Mouse (Mus musculus): ENCODE measurements around the gene Rhbg. TPM values are rescaled to one million over a fixed set of nuclear protein-coding genes. Genes with fewer than 3 reads are reported as not detected.
A peak's percentile ranks its signal among the peaks of the same experiment; 100 is the strongest.

The Rhbg gene
- polyA plus RNA-seq, 1 experiment, result 0.29 TPM

GRCm38 (mm10) chr3:88217679-88218078 lies 36.8 kb downstream of the Rhbg start:
- H3K4me1 ChIP-seq (ENCODE audit: control insufficient read depth, insufficient read depth, insufficient read length), result peaks cover 15% of the 10 kb centered on the region
- no peak overlapping the region for H3K4me3 ChIP-seq (ENCODE audit: extremely low read depth, insufficient read depth, insufficient read length)
- no peaks in the 10 kb centered on the region for H3K36me3 ChIP-seq (ENCODE audit: control insufficient read depth, insufficient read depth, low read length)
- WGBS, result 28% methylated on average over 2 of the region's 2 CpGs
- DNase-seq (ENCODE audit: low read depth in 1 of 2, low spot score in 2 of 2), result no peak
- TF ChIP-seq POLR2A (IDR thresholded peaks at IDR 0.05; ENCODE audit: low read depth, low read length) (no peak), CTCF (IDR thresholded peaks at IDR 0.05; ENCODE audit: extremely low read depth, insufficient read depth, insufficient read length, insufficient replicate concordance) (no peak)
- H3K27me3 ChIP-seq (ENCODE audit: control insufficient read depth, insufficient read depth, low read length), result peaks cover 29% of the 10 kb centered on the region
- H3K27ac ChIP-seq (ENCODE audit: insufficient read depth, low read length), result no peak overlapping the region

- TF ChIP-seq POLR2A (IDR thresholded peaks at IDR 0.05; ENCODE audit: low read depth, low read length) (no peak), CTCF (IDR thresholded peaks at IDR 0.05; ENCODE audit: extremely low read depth, insufficient read depth, insufficient read length, insufficient replicate concordance) (no peak)
Observed at GRCm38 (mm10) chr3:88216534-88217326, 37.8 kb downstream of the Rhbg start.

GRCm38 (mm10) chr3:88216116-88216515 lies 38.4 kb downstream of the Rhbg start:
- H3K36me3 ChIP-seq (ENCODE audit: control insufficient read depth, insufficient read depth, low read length), result no peaks in the 10 kb centered on the region
- H3K4me3 ChIP-seq (ENCODE audit: extremely low read depth, insufficient read depth, insufficient read length), result no peak overlapping the region
- TF ChIP-seq POLR2A (IDR thresholded peaks at IDR 0.05; ENCODE audit: low read depth, low read length) (no peak), CTCF (IDR thresholded peaks at IDR 0.05; ENCODE audit: extremely low read depth, insufficient read depth, insufficient read length, insufficient replicate concordance) (no peak)
- H3K27ac ChIP-seq (ENCODE audit: insufficient read depth, low read length), result no peak overlapping the region
- peaks cover 15% of the 10 kb centered on the region for H3K4me1 ChIP-seq (ENCODE audit: control insufficient read depth, insufficient read depth, insufficient read length)
- 10% methylated on average over 6 of the region's 6 CpGs for WGBS
- peaks cover 40% of the 10 kb centered on the region for H3K27me3 ChIP-seq (ENCODE audit: control insufficient read depth, insufficient read depth, low read length)
- no peak for DNase-seq (ENCODE audit: low read depth in 1 of 2, low spot score in 2 of 2)

More at GRCm38 (mm10) chr3:88216534-88217326, 37.8 kb downstream of the Rhbg start:
- no peak overlapping the region for H3K4me3 ChIP-seq (ENCODE audit: extremely low read depth, insufficient read depth, insufficient read length)
- WGBS, result 23% methylated on average over 7 of the region's 7 CpGs
- peaks cover 35% of the 10 kb centered on the region for H3K27me3 ChIP-seq (ENCODE audit: control insufficient read depth, insufficient read depth, low read length)
- no peak for DNase-seq (ENCODE audit: low read depth in 1 of 2, low spot score in 2 of 2)
- peaks cover 15% of the 10 kb centered on the region for H3K4me1 ChIP-seq (ENCODE audit: control insufficient read depth, insufficient read depth, insufficient read length)
- H3K36me3 ChIP-seq (ENCODE audit: control insufficient read depth, insufficient read depth, low read length), result no peaks in the 10 kb centered on the region
- no peak overlapping the region for H3K27ac ChIP-seq (ENCODE audit: insufficient read depth, low read length)

- Histone ChIP-seq H3K4me3 (ENCODE audit: extremely low read depth, insufficient read depth, insufficient read length) (peak overlapping the region; percentile 47), H3K27ac (ENCODE audit: insufficient read depth, low read length) (no peak overlapping the region), H3K36me3 (ENCODE audit: control insufficient read depth, insufficient read depth, low read length) (no peaks in the 10 kb centered on the region), H3K4me1 (ENCODE audit: control insufficient read depth, insufficient read depth, insufficient read length) (peaks cover 15% of the 10 kb centered on the region), H3K27me3 (ENCODE audit: control insufficient read depth, insufficient read depth, low read length) (peaks cover 40% of the 10 kb centered on the region)
- TF ChIP-seq CTCF (IDR thresholded peaks at IDR 0.05; ENCODE audit: extremely low read depth, insufficient read depth, insufficient read length, insufficient replicate concordance) (no peak), POLR2A (IDR thresholded peaks at IDR 0.05; ENCODE audit: low read depth, low read length) (no peak)
- no peak for DNase-seq (ENCODE audit: low read depth in 1 of 2, low spot score in 2 of 2)
- WGBS, result 3% methylated on average over 23 of the region's 23 CpGs
Observed at GRCm38 (mm10) chr3:88215553-88216004, 38.9 kb downstream of the Rhbg start.

- H3K27ac ChIP-seq (ENCODE audit: insufficient read depth, low read length), result no peak overlapping the region
- H3K4me1 ChIP-seq (ENCODE audit: control insufficient read depth, insufficient read depth, insufficient read length), result peaks cover 15% of the 10 kb centered on the region
- H3K36me3 ChIP-seq (ENCODE audit: control insufficient read depth, insufficient read depth, low read length), result no peaks in the 10 kb centered on the region
- H3K27me3 ChIP-seq (ENCODE audit: control insufficient read depth, insufficient read depth, low read length), result peaks cover 42% of the 10 kb centered on the region
- H3K4me3 ChIP-seq (ENCODE audit: extremely low read depth, insufficient read depth, insufficient read length), result peak overlapping the region; percentile 47; the same call in 1 of the 2 replicates
- TF ChIP-seq CTCF (IDR thresholded peaks at IDR 0.05; ENCODE audit: extremely low read depth, insufficient read depth, insufficient read length, insufficient replicate concordance) (no peak), POLR2A (IDR thresholded peaks at IDR 0.05; ENCODE audit: low read depth, low read length) (no peak)
- DNase-seq (ENCODE audit: low read depth in 1 of 2, low spot score in 2 of 2), result no peak
- WGBS, result 1% methylated on average over 48 of the region's 48 CpGs
Observed at GRCm38 (mm10) chr3:88214971-88215552, 39.4 kb downstream of the Rhbg start.

- Histone ChIP-seq H3K4me1 (ENCODE audit: control insufficient read depth, insufficient read depth, insufficient read length) (peaks cover 15% of the 10 kb centered on the region), H3K27me3 (ENCODE audit: control insufficient read depth, insufficient read depth, low read length) (peaks cover 47% of the 10 kb centered on the region), H3K36me3 (ENCODE audit: control insufficient read depth, insufficient read depth, low read length) (no peaks in the 10 kb centered on the region), H3K27ac (ENCODE audit: insufficient read depth, low read length) (no peak overlapping the region), H3K4me3 (ENCODE audit: extremely low read depth, insufficient read depth, insufficient read length) (peak overlapping the region; percentile 26; the same call in 1 of the 2 replicates)
- DNase-seq (ENCODE audit: low read depth in 1 of 2, low spot score in 2 of 2), result no peak
- TF ChIP-seq POLR2A (IDR thresholded peaks at IDR 0.05; ENCODE audit: low read depth, low read length), result no peak
- TF ChIP-seq CTCF (IDR thresholded peaks at IDR 0.05; ENCODE audit: extremely low read depth, insufficient read depth, insufficient read length, insufficient replicate concordance), result no peak
- 7% methylated on average over 42 of the region's 42 CpGs for WGBS
Observed at GRCm38 (mm10) chr3:88214197-88214938, 40.1 kb downstream of the Rhbg start.

All from spleen, adult 2 months (tissue).